Mouse (Mus musculus) skeletal muscle tissue, postnatal 0 days (tissue): ENCODE measurements around the gene Heph. TPM values are rescaled to one million over a fixed set of nuclear protein-coding genes. Genes with fewer than 3 reads are reported as not detected.

Source experiments
- polyA plus RNA-seq: library from polyadenylated mRNA; unstranded; fragments of >200 nt; fragmentation: Nextera tagmentation; extraction: Ambion mirVana; gene quantifications from 2 replicates; pipeline ENCODE4 v1.2.1, GENCODE M21; 2015

The Heph gene
- polyA plus RNA-seq = 3.9 and 6.8 TPM in 2 replicates

GRCm38 (mm10) chrX:96455149-96455548 is at the start of gene Heph:
Heph (plus strand) TSS chrX:96455359.

GRCm38 (mm10) chrX:96456201-96456963 is 1.2 kb downstream of the Heph start, which contains the start of gene Hsf3:
Hsf3 (minus strand) TSS chrX:96456294.

Other genes starting within 250 kb of the Heph start
- not detected in 2 replicates for gene Vsig4, start 161.9 kb upstream of the Heph start, polyA plus RNA-seq
- gene Hsf3, start 935 bp downstream of the Heph start, polyA plus RNA-seq = 0.15 TPM in 1 of 2 replicates, not detected in the other